Mouse (Mus musculus) intestine, embryonic 14.5 days (tissue): ENCODE measurements around the gene Aldh1a1. TPM values are rescaled to one million over a fixed set of nuclear protein-coding genes. Genes with fewer than 3 reads are reported as not detected.

Source experiments
- ATAC-seq: fragments of 200-750 bp; cut with Nextera tagmentation; replicated peaks from 2 replicates; pipeline ENCODE4 v1.8.0; 2017; ENCODE audit warnings: low read depth, moderate number of reproducible peaks, moderate TSS enrichment, moderate library complexity; ENCODE audit not compliant: low FRiP score, low TSS enrichment
- DNase-seq: peaks from one replicate; pipeline ENCODE4 v3.0.0-alpha.2; 2018; ENCODE audit warnings: low spot score
- H3K27ac ChIP-seq: fragments of 300-500 bp; sonication (generic); 2 replicates; pipeline ENCODE4 v1.5.1; 2014; ENCODE audit warnings: low read depth, mild to moderate bottlenecking, control low read depth
- H3K27me3 ChIP-seq: fragments of 300-500 bp; sonication (generic); replicated peaks from 2 replicates; pipeline ENCODE4 v1.6.1; 2014; ENCODE audit warnings: low read length, control low read depth; ENCODE audit not compliant: control insufficient read depth, insufficient read depth
- H3K36me3 ChIP-seq: fragments of 300-500 bp; sonication (generic); 2 replicates; pipeline ENCODE4 v1.6.1; 2014; ENCODE audit warnings: low read length, control low read depth; ENCODE audit not compliant: control insufficient read depth, insufficient read depth
- H3K4me1 ChIP-seq: fragments of 300-500 bp; sonication (generic); replicated peaks from 2 replicates; pipeline ENCODE4 v1.6.1; 2014; ENCODE audit warnings: low read length, control low read depth, mixed read lengths; ENCODE audit not compliant: control insufficient read depth, insufficient read depth
- H3K4me2 ChIP-seq: fragments of 300-500 bp; sonication (generic); 2 replicates; pipeline ENCODE4 v1.6.1; 2014; ENCODE audit warnings: low read length
- H3K4me3 ChIP-seq: fragments of 300-500 bp; sonication (generic); 2 replicates; pipeline ENCODE4 v1.5.1; 2014; ENCODE audit warnings: low read depth, low read length, control low read depth, mixed read lengths
- H3K9ac ChIP-seq: fragments of 300-500 bp; sonication (generic); 2 replicates; pipeline ENCODE4 v1.6.1; 2014; ENCODE audit warnings: mild to moderate bottlenecking, low read length
- H3K9me3 ChIP-seq: fragments of 300-500 bp; sonication (generic); 2 replicates; pipeline ENCODE4 v1.6.1; 2016; ENCODE audit warnings: low read length, control low read depth; ENCODE audit not compliant: control insufficient read depth
- WGBS: fragments of 180-500 bp; shearing (Covaris S2); extraction: QIAGEN DNeasy Blood & Tissue Kit; methylation state at CpG from one replicate; pipeline ENCODE4 v1.1.7; 2014; 5-methylcytosine and 5-hydroxymethylcytosine counted together
- polyA plus RNA-seq: library from polyadenylated mRNA; unstranded; fragments of >200 nt; fragmentation: Nextera tagmentation; extraction: Ambion mirVana; gene quantifications from 2 replicates; pipeline ENCODE4 v1.2.1, GENCODE M21; 2014

Gene Aldh1a1
- polyA plus RNA-seq, 1 experiment from 2014 or later = 106 TPM

DNA sequence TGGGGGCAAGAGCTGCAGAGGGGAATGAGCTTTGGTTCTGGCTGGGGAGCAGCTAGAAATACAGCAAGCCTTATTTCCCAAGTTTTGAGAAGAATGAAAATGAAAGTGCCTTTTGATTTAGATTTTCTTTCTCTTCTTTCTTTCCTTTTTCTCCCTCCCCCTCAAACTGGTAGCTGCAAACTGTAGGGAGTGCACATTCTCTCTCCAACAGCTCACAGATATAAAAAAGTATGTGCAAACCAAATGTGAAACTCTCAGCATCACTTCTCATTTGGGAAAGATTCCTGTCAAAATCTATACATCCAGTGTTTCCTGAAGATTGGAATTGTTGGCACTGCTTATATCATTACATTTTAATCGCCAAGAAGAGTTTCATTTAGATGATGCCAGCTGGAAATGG lies 110.7 kb downstream of the Aldh1a1 start:
- Histone ChIP-seq H3K9ac (no peak overlapping the region), H3K27me3 (no peaks in the 10 kb centered on the region), H3K4me1 (peaks cover 4% of the 10 kb centered on the region; the same call in 1 of the 2 replicates), H3K4me2 (peak overlapping the region; percentile 13; the same call in 1 of the 2 replicates), H3K36me3 (no peaks in the 10 kb centered on the region), H3K27ac (no peak overlapping the region), H3K4me3 (peak overlapping the region; percentile 24; the same call in 1 of the 2 replicates), H3K9me3 (no peaks in the 10 kb centered on the region)
- 86% methylated on average over 1 of the region's 1 CpGs for WGBS
- no peak for DNase-seq
- no peak for ATAC-seq

DNA sequence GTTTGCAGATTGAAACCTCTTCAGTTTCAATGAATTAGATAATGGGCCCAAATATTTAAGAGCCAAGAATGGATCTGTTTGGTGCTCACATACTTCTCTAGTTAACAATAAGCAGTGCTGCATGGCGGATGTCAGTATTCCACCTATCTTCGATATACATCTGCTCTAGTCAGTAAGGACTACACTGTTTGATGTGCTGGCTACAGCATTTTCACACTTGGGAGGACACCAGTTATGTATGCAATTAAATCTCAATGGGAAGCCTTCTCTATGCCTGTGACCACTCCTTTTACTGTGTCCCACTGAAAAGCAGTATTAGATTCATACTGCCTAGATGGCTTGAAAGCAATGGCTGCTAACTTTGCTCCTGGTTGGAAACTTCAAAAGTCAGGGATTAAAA lies 111.4 kb downstream of the Aldh1a1 start:
- H3K27me3 ChIP-seq = no peaks in the 10 kb centered on the region
- H3K4me2 ChIP-seq = peak overlapping the region; percentile 14
- H3K27ac ChIP-seq = no peak overlapping the region
- peak overlapping the region; percentile 24 for H3K4me3 ChIP-seq
- DNase-seq (no peak), ATAC-seq (no peak)
- 92% methylated on average over 2 of the region's 2 CpGs for WGBS
- H3K9me3 ChIP-seq = no peaks in the 10 kb centered on the region
- H3K4me1 ChIP-seq = peaks cover 4% of the 10 kb centered on the region; the same call in 1 of the 2 replicates
- H3K9ac ChIP-seq = no peak overlapping the region
- H3K36me3 ChIP-seq = no peaks in the 10 kb centered on the region

DNA sequence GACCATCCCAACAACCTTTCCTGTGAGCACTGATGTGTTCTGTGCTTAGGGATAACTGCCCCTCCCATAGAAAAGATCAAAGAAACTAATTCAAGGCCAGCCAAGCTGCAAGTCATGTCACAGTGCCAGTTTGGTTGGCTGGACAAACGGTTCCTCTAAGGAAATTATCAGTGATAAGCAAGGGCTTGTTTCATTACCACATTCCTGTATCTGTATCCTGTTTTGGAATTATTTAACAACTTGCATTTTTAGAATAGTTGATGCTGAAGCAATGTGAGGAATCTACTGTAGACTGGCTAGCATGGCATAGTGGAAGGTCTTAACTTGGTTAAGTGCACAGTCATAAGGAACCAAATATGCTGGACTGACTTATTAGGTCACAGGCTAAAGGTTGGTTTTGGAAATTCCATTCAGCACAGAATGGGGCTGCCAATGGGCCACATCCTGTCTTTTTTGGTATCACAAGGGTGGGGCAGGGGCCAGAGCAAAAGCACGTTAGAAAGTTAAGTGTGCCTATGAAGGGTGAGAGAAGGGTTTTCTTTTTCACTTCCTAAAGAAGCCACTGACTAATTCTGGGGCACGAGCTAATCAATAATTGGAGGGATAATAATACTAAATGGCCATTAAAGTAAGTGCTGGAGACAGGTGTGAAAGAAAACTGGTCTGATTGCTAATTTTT lies 121.9 kb downstream of the Aldh1a1 start:
- no peaks in the 10 kb centered on the region for H3K36me3 ChIP-seq
- 69% methylated on average over 3 of the region's 3 CpGs for WGBS
- no peak overlapping the region for H3K9ac ChIP-seq

DNA sequence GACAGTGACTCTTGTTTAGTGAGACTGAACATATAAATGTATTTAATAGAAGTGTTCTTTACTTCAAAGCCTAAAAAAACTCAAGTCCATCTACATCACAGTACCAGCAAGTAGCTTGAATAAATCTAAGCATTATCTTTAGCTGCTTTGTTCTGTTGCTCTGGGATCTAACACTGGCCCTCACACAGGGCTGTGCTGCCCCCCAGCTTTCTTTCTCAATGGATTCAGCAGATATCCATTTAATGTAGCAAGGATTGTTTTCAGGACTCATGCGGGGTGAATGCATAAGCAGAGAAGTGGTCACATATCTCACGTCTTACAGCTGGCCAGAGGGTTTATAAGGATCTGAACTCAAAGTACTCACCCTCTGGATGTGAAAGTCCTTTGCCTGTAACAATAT lies 129.9 kb downstream of the Aldh1a1 start:
- DNase-seq (no peak), ATAC-seq (no peak)
- Histone ChIP-seq H3K4me3 (no peak overlapping the region), H3K4me1 (no peaks in the 10 kb centered on the region), H3K9ac (no peak overlapping the region), H3K27ac (no peak overlapping the region), H3K9me3 (no peaks in the 10 kb centered on the region), H3K27me3 (no peaks in the 10 kb centered on the region), H3K36me3 (no peaks in the 10 kb centered on the region), H3K4me2 (no peak overlapping the region)
- 63% methylated on average over 2 of the region's 2 CpGs for WGBS

More for the DNA sequence above, 121.9 kb downstream of the Aldh1a1 start:
- DNase-seq (no peak), ATAC-seq (no peak)
- Histone ChIP-seq H3K4me2 (no peak overlapping the region), H3K27ac (no peak overlapping the region), H3K27me3 (no peaks in the 10 kb centered on the region), H3K9me3 (no peaks in the 10 kb centered on the region), H3K4me3 (no peak overlapping the region), H3K4me1 (no peaks in the 10 kb centered on the region)

DNA sequence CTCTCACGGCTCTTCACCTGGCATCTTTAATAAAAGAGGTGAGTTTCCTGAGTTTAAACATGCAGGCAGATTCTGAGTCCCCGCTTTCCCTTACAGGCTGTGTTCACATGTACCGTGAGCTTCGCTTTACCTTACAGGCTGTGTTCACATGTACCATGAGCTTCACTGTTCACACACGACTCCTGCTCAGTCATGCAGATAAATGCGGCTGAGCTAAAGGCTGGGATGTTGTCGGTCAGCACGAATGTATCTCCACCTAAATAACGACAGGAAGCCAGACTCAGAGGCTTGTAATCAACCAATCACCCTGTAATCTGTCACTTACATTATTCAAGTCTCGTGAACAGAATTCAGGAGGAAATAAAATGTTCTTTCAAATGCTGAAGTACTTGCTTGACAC lies 130.9 kb downstream of the Aldh1a1 start:
- DNase-seq = no peak
- Histone ChIP-seq H3K4me2 (no peak overlapping the region), H3K27me3 (no peaks in the 10 kb centered on the region), H3K36me3 (no peaks in the 10 kb centered on the region), H3K27ac (no peak overlapping the region), H3K9me3 (no peaks in the 10 kb centered on the region), H3K9ac (no peak overlapping the region), H3K4me3 (no peak overlapping the region), H3K4me1 (no peaks in the 10 kb centered on the region)
- ATAC-seq = no peak
- WGBS = 72% methylated on average over 10 of the region's 10 CpGs

GRCm38 (mm10) chr19:20631020-20631419 lies 138.5 kb downstream of the Aldh1a1 start:
- no peak for DNase-seq
- H3K4me1 ChIP-seq = no peaks in the 10 kb centered on the region
- 69% methylated on average over 1 of the region's 1 CpGs for WGBS
- H3K36me3 ChIP-seq = no peaks in the 10 kb centered on the region
- H3K27ac ChIP-seq = no peak overlapping the region
- no peak overlapping the region for H3K9ac ChIP-seq
- no peaks in the 10 kb centered on the region for H3K27me3 ChIP-seq
- no peak for ATAC-seq
- H3K4me2 ChIP-seq = no peak overlapping the region
- H3K9me3 ChIP-seq = no peaks in the 10 kb centered on the region
- no peak overlapping the region for H3K4me3 ChIP-seq

GRCm38 (mm10) chr19:20633876-20634691 lies 141.6 kb downstream of the Aldh1a1 start:
- Histone ChIP-seq H3K4me1 (no peaks in the 10 kb centered on the region), H3K27me3 (no peaks in the 10 kb centered on the region), H3K4me3 (no peak overlapping the region), H3K36me3 (no peaks in the 10 kb centered on the region), H3K9me3 (no peaks in the 10 kb centered on the region), H3K4me2 (no peak overlapping the region), H3K27ac (no peak overlapping the region), H3K9ac (no peak overlapping the region)
- ATAC-seq = no peak
- WGBS = 72% methylated on average over 12 of the region's 12 CpGs
- DNase-seq = no peak

- no peaks in the 10 kb centered on the region for H3K4me1 ChIP-seq
- no peaks in the 10 kb centered on the region for H3K9me3 ChIP-seq
- H3K9ac ChIP-seq = no peak overlapping the region
- ATAC-seq (no peak), DNase-seq (no peak)
- H3K4me3 ChIP-seq = no peak overlapping the region
- no peaks in the 10 kb centered on the region for H3K36me3 ChIP-seq
- no peak overlapping the region for H3K27ac ChIP-seq
- no peak overlapping the region for H3K4me2 ChIP-seq
- H3K27me3 ChIP-seq = no peaks in the 10 kb centered on the region
- WGBS = 63% methylated on average over 3 of the region's 3 CpGs
These were observed 151.8 kb downstream of the Aldh1a1 start for GRCm38 (mm10) chr19:20644346-20644745.
